Mouse (Mus musculus): ENCODE results near the gene 0610040J01Rik. TPM values are rescaled to one million over a fixed set of nuclear protein-coding genes. Genes with fewer than 3 reads are reported as not detected.
A peak's percentile ranks its signal among the peaks of the same experiment; 100 is the strongest.

Gene 0610040J01Rik
- total RNA-seq, 1 experiment: 3.3 TPM

DNA sequence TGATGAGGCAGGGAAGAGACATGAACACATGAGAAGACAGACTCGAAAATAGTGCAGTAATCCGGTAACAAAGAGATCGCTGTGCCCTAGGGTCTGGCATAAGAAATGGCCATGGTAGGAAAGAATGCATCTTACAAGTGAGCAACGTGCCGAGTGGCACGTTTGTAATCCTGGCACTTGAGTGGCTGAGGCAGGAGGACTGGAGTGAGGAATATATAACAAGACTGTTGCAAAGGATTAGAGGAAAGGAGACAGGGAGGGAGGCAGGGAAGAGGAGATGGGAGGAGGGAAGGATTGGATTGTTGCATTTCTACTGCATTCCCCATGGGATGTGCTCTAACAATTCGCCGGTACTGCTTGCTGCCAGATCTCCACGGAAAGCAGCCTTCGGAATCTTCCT lies 66.9 kb downstream of the 0610040J01Rik start:
- TF ChIP-seq ZC3H11A (IDR thresholded peaks at IDR 0.05; ENCODE audit: borderline replicate concordance, low read depth, low read length): no peak
- H3K36me3 ChIP-seq (ENCODE audit: control insufficient read depth, insufficient read depth, low read length, poor library complexity, severe bottlenecking): no peaks in the 10 kb centered on the region
- in situ Hi-C loops (cut with MboI; ENCODE audit: low sequenced_read_pairs in 2 of 2, unreplicated experiment in 2 of 2): no loop called here
- no peak overlapping the region for H3K27ac ChIP-seq (ENCODE audit: insufficient read depth, low read depth, low read length, poor library complexity, severe bottlenecking)
- H3K4me3 ChIP-seq (ENCODE audit: insufficient read depth in 1 of 2, low read depth in 1 of 2, low read length in 2 of 2, poor library complexity in 1 of 2, severe bottlenecking in 1 of 2): no peak overlapping the region
- no peak overlapping the region for H3K9ac ChIP-seq (ENCODE audit: insufficient read depth, low read depth, low read length, poor library complexity, severe bottlenecking)
- H3K9me3 ChIP-seq (ENCODE audit: control insufficient read depth, insufficient read depth, low read depth, low read length): no peaks in the 10 kb centered on the region
- 0 out of 4 replicates have a peak, but pooled peaks cover 0 to 2% of the 10 kb centered on the region in 2 experiments for H3K4me1 ChIP-seq (ENCODE audit: control insufficient read depth in 2 of 2, insufficient read depth in 2 of 2, low read length in 2 of 2, poor library complexity in 1 of 2)
- no peak for DNase-seq (ENCODE audit: low read depth, low spot score)

GRCm38 (mm10) chr5:63886292-63886691 lies 74.1 kb downstream of the 0610040J01Rik start:
- in situ Hi-C loops (cut with MboI; ENCODE audit: low sequenced_read_pairs in 2 of 2, unreplicated experiment in 2 of 2): no loop called here

DNA sequence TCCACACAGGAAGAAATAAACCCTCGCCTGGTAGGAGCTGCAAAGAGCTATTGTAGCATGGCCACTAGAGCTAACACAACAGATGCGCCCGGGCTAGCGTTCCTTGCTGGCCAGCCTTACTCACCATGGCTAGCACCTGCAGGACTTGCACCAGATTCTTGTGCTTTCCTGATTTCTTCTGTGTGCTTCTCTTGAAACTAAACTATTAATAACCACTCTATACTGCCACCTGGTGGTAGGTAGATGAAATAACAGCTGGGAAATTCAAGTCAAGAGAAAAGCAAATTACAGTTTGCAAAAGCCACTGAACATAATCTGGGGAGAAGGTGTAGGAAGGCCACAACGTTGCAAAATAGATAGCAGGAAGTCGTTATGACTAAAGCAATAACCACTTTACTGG lies 74.5 kb downstream of the 0610040J01Rik start:
- Histone ChIP-seq H3K36me3 (ENCODE audit: control insufficient read depth, insufficient read depth, low read length, poor library complexity, severe bottlenecking) (no peaks in the 10 kb centered on the region), H3K27ac (ENCODE audit: insufficient read depth, low read depth, low read length, poor library complexity, severe bottlenecking) (no peak overlapping the region), H3K4me1 (ENCODE audit: control insufficient read depth in 2 of 2, insufficient read depth in 2 of 2, low read length in 2 of 2, poor library complexity in 1 of 2) (no peaks in the 10 kb centered on the region), H3K4me3 (ENCODE audit: insufficient read depth in 1 of 2, low read depth in 1 of 2, low read length in 2 of 2, poor library complexity in 1 of 2, severe bottlenecking in 1 of 2) (no peak overlapping the region), H3K9ac (ENCODE audit: insufficient read depth, low read depth, low read length, poor library complexity, severe bottlenecking) (no peak overlapping the region), H3K9me3 (ENCODE audit: control insufficient read depth, insufficient read depth, low read depth, low read length) (no peaks in the 10 kb centered on the region)
- DNase-seq (ENCODE audit: low read depth, low spot score): peak; percentile 36
- TF ChIP-seq ZC3H11A (IDR thresholded peaks at IDR 0.05; ENCODE audit: borderline replicate concordance, low read depth, low read length) (peak; percentile 46; the same call in 1 of the 2 replicates), CHD2 (IDR thresholded peaks at IDR 0.05; ENCODE audit: low read depth, low read length) (no peak)
- in situ Hi-C loops (cut with MboI; ENCODE audit: low sequenced_read_pairs in 2 of 2, unreplicated experiment in 2 of 2): no loop called here

More at GRCm38 (mm10) chr5:63886292-63886691, 74.1 kb downstream of the 0610040J01Rik start:
- no peak overlapping the region for H3K4me3 ChIP-seq (ENCODE audit: insufficient read depth in 1 of 2, low read depth in 1 of 2, low read length in 2 of 2, poor library complexity in 1 of 2, severe bottlenecking in 1 of 2)
- H3K9ac ChIP-seq (ENCODE audit: insufficient read depth, low read depth, low read length, poor library complexity, severe bottlenecking): no peak overlapping the region
- no peak overlapping the region for H3K27ac ChIP-seq (ENCODE audit: insufficient read depth, low read depth, low read length, poor library complexity, severe bottlenecking)
- H3K9me3 ChIP-seq (ENCODE audit: control insufficient read depth, insufficient read depth, low read depth, low read length): no peaks in the 10 kb centered on the region
- H3K36me3 ChIP-seq (ENCODE audit: control insufficient read depth, insufficient read depth, low read length, poor library complexity, severe bottlenecking): no peaks in the 10 kb centered on the region
- H3K4me1 ChIP-seq (ENCODE audit: control insufficient read depth in 2 of 2, insufficient read depth in 2 of 2, low read length in 2 of 2, poor library complexity in 1 of 2): no peaks in the 10 kb centered on the region
- TF ChIP-seq HCFC1 (IDR thresholded peaks at IDR 0.05; ENCODE audit: borderline replicate concordance, insufficient read depth, low read length) (no peak), MAFK (IDR thresholded peaks at IDR 0.05; ENCODE audit: insufficient read depth, low read depth, low read length) (no peak), ZC3H11A (IDR thresholded peaks at IDR 0.05; ENCODE audit: borderline replicate concordance, low read depth, low read length) (no peak), ZNF384 (IDR thresholded peaks at IDR 0.05; ENCODE audit: low read depth, low read length) (no peak), CHD2 (IDR thresholded peaks at IDR 0.05; ENCODE audit: low read depth, low read length) (no peak)
- no peak for DNase-seq (ENCODE audit: low read depth, low spot score)

GRCm38 (mm10) chr5:63887111-63887510 lies 74.9 kb downstream of the 0610040J01Rik start:
- Histone ChIP-seq H3K9ac (ENCODE audit: insufficient read depth, low read depth, low read length, poor library complexity, severe bottlenecking) (no peak overlapping the region), H3K4me1 (ENCODE audit: control insufficient read depth in 2 of 2, insufficient read depth in 2 of 2, low read length in 2 of 2, poor library complexity in 1 of 2) (no peaks in the 10 kb centered on the region), H3K36me3 (ENCODE audit: control insufficient read depth, insufficient read depth, low read length, poor library complexity, severe bottlenecking) (no peaks in the 10 kb centered on the region), H3K9me3 (ENCODE audit: control insufficient read depth, insufficient read depth, low read depth, low read length) (no peaks in the 10 kb centered on the region), H3K4me3 (ENCODE audit: insufficient read depth in 1 of 2, low read depth in 1 of 2, low read length in 2 of 2, poor library complexity in 1 of 2, severe bottlenecking in 1 of 2) (no peak overlapping the region), H3K27ac (ENCODE audit: insufficient read depth, low read depth, low read length, poor library complexity, severe bottlenecking) (no peak overlapping the region)
- in situ Hi-C loops (cut with MboI; ENCODE audit: low sequenced_read_pairs in 2 of 2, unreplicated experiment in 2 of 2): no loop called here
- no peak for TF ChIP-seq MAFK (IDR thresholded peaks at IDR 0.05; ENCODE audit: insufficient read depth, low read depth, low read length)
- no peak for TF ChIP-seq HCFC1 (IDR thresholded peaks at IDR 0.05; ENCODE audit: borderline replicate concordance, insufficient read depth, low read length)
- no peak for TF ChIP-seq ZC3H11A (IDR thresholded peaks at IDR 0.05; ENCODE audit: borderline replicate concordance, low read depth, low read length)
- TF ChIP-seq CHD2 (IDR thresholded peaks at IDR 0.05; ENCODE audit: low read depth, low read length): no peak
- peak; percentile 35 for DNase-seq (ENCODE audit: low read depth, low spot score)

DNA sequence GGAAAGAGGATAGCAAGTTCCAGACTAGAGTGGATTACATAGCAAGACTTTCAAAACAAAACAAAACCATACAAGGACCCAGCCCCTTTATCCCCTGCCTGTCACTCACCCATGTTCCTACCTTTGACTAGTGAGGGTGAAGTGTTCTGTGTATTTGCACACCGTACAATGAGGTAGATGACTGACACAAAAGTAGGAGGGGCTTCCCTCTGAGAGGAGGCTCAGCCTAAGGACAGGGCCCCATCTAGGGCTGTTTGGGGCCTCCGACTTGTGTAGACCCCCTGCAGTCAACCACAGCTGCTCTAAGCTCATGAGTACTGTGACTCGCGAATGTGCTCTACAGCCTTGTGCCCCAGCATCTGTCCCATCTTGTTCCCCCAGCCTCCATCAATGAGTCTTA lies 79.1 kb downstream of the 0610040J01Rik start:
- TF ChIP-seq ZNF384 (IDR thresholded peaks at IDR 0.05; ENCODE audit: low read depth, low read length): no peak
- Histone ChIP-seq H3K36me3 (ENCODE audit: control insufficient read depth, insufficient read depth, low read length, poor library complexity, severe bottlenecking) (no peaks in the 10 kb centered on the region), H3K9me3 (ENCODE audit: control insufficient read depth, insufficient read depth, low read depth, low read length) (no peaks in the 10 kb centered on the region), H3K9ac (ENCODE audit: insufficient read depth, low read depth, low read length, poor library complexity, severe bottlenecking) (no peak overlapping the region), H3K27ac (ENCODE audit: insufficient read depth, low read depth, low read length, poor library complexity, severe bottlenecking) (no peak overlapping the region), H3K4me1 (ENCODE audit: control insufficient read depth in 2 of 2, insufficient read depth in 2 of 2, low read length in 2 of 2, poor library complexity in 1 of 2) (no peaks in the 10 kb centered on the region), H3K4me3 (ENCODE audit: insufficient read depth in 1 of 2, low read depth in 1 of 2, low read length in 2 of 2, poor library complexity in 1 of 2, severe bottlenecking in 1 of 2) (no peak overlapping the region)
- no peak for DNase-seq (ENCODE audit: low read depth, low spot score)
- in situ Hi-C loops (cut with MboI; ENCODE audit: low sequenced_read_pairs in 2 of 2, unreplicated experiment in 2 of 2): no loop called here
